Mouse (Mus musculus) T-helper 17 cell (primary cell): ENCODE data around the gene Ccr2.
"Not testable (repeated sequence)": the region's sequence is repeated elsewhere in the genome, so short reads cannot be mapped to it uniquely, and the experiment has no call there.

Experiments used
- in situ Hi-C, 2 experiments: fragments of 300-600 bp; cut with MboI, MseI; formaldehyde crosslinking; loops; 1 replicate in 1 of 2; 2 replicates in 1 of 2; pipeline ENCODE4 v1.15.1; 2025; ENCODE audit warnings: high pct_unique_total_duplicates in 2 of 2

Ccr2 gene

GRCm38 (mm10) chr9:124101723-124102122 is at the start of gene Ccr2:
TSS of gene Ccr2 (plus strand) at chr9:124101950.
- in situ Hi-C loops = loop anchor here in 1 of 2 experiments (5.0 kb wide), 1 partner anchor 49 kb away; no protein-coding TSS in a partner anchor

GRCm38 (mm10) chr9:124053532-124053931 is 48.2 kb upstream of the Ccr2 start:
- in situ Hi-C loops = loop anchor here in 1 of 2 experiments (5.0 kb wide), 2 partner anchors 49 to 204 kb away; partner anchors contain the start of gene Ccr2

- in situ Hi-C loops = no loop called here
Measured at GRCm38 (mm10) chr9:124056158-124056709, 45.5 kb upstream of the Ccr2 start.

GRCm38 (mm10) chr9:124059660-124060352 is 41.9 kb upstream of the Ccr2 start:
- in situ Hi-C loops = loop anchor here in 1 of 2 experiments (10.0 kb wide), 1 partner anchor 225 kb away; no protein-coding TSS in a partner anchor

GRCm38 (mm10) chr9:124061474-124062432 is 40.0 kb upstream of the Ccr2 start:
- in situ Hi-C loops = loop anchor here in 1 of 2 experiments (10.0 kb wide), 1 partner anchor 227 kb away; no protein-coding TSS in a partner anchor

GRCm38 (mm10) chr9:124066572-124067103 is 35.1 kb upstream of the Ccr2 start:
- in situ Hi-C loops = loop anchor here in 1 of 2 experiments (10.0 kb wide), 1 partner anchor 232 kb away; no protein-coding TSS in a partner anchor

- in situ Hi-C loops = loop anchor here in 1 of 2 experiments (10.0 kb wide), 1 partner anchor 234 kb away; no protein-coding TSS in a partner anchor
Measured at GRCm38 (mm10) chr9:124068098-124069058, 33.4 kb upstream of the Ccr2 start.

GRCm38 (mm10) chr9:124071506-124071905 is 30.2 kb upstream of the Ccr2 start:
- in situ Hi-C loops = loop anchor here in 1 of 2 experiments (10.0 kb wide), 1 partner anchor 203 kb away; no protein-coding TSS in a partner anchor

- in situ Hi-C loops = loop anchor here in 1 of 2 experiments (10.0 kb wide), 1 partner anchor 195 kb away; no protein-coding TSS in a partner anchor
Measured at GRCm38 (mm10) chr9:124079803-124080202, 21.9 kb upstream of the Ccr2 start.

- in situ Hi-C loops = not testable (repeated sequence)
Measured at GRCm38 (mm10) chr9:124080471-124080870, 21.3 kb upstream of the Ccr2 start.

- in situ Hi-C loops = no loop called here
Measured at GRCm38 (mm10) chr9:124090441-124090840, 11.3 kb upstream of the Ccr2 start.

- in situ Hi-C loops = no loop called here
Measured at GRCm38 (mm10) chr9:124099127-124099526, 2.6 kb upstream of the Ccr2 start.

GRCm38 (mm10) chr9:124100357-124100756 is 1.4 kb upstream of the Ccr2 start:
- in situ Hi-C loops = loop anchor here in 1 of 2 experiments (5.0 kb wide), 1 partner anchor 48 kb away; no protein-coding TSS in a partner anchor

GRCm38 (mm10) chr9:124103199-124103598 is 1.4 kb downstream of the Ccr2 start:
- in situ Hi-C loops = loop anchor here in 1 of 2 experiments (5.0 kb wide), 1 partner anchor 51 kb away; no protein-coding TSS in a partner anchor

- in situ Hi-C loops = no loop called here
Measured at GRCm38 (mm10) chr9:124105196-124105595, 3.4 kb downstream of the Ccr2 start.

- in situ Hi-C loops = no loop called here
Measured at GRCm38 (mm10) chr9:124107232-124107631, 5.5 kb downstream of the Ccr2 start.

- in situ Hi-C loops = no loop called here
Measured at GRCm38 (mm10) chr9:124108356-124109127, 6.8 kb downstream of the Ccr2 start.

- in situ Hi-C loops = no loop called here
Measured at GRCm38 (mm10) chr9:124111997-124112396, 10.2 kb downstream of the Ccr2 start.
